Mouse (Mus musculus) neural tube, embryonic 11.5 days (tissue): ENCODE data around the gene Frrs1l. TPM values are rescaled to one million over a fixed set of nuclear protein-coding genes. Genes with fewer than 3 reads are reported as not detected.

ENCODE experiments used
- ATAC-seq: fragments of 200-750 bp; cut with Nextera tagmentation; 2 replicates; pipeline ENCODE4 v1.8.0; 2017; ENCODE audit warnings: moderate number of reproducible peaks, mild to moderate bottlenecking, moderate TSS enrichment, moderate library complexity; ENCODE audit not compliant: insufficient read depth, low FRiP score, low TSS enrichment
- DNase-seq: peaks from one replicate; pipeline ENCODE4 v3.0.0-alpha.2; 2015; ENCODE audit warnings: low spot score
- H3K27ac ChIP-seq: fragments of 300-500 bp; sonication (generic); 2 replicates; pipeline ENCODE4 v1.5.1; 2014; ENCODE audit warnings: low read depth, mild to moderate bottlenecking, low read length
- H3K27me3 ChIP-seq: fragments of 300-500 bp; sonication (generic); 2 replicates; pipeline ENCODE4 v1.6.1; 2014; ENCODE audit warnings: mild to moderate bottlenecking, low read length, mixed read lengths; ENCODE audit not compliant: control insufficient read depth, insufficient read depth
- H3K36me3 ChIP-seq: fragments of 300-500 bp; sonication (generic); 2 replicates; pipeline ENCODE4 v1.6.1; 2014; ENCODE audit warnings: mild to moderate bottlenecking, low read length, moderate library complexity, mixed read lengths; ENCODE audit not compliant: control insufficient read depth, insufficient read depth
- H3K4me1 ChIP-seq: fragments of 300-500 bp; sonication (generic); 2 replicates; pipeline ENCODE4 v1.6.1; 2014; ENCODE audit warnings: low read length, mixed read lengths; ENCODE audit not compliant: control insufficient read depth, insufficient read depth
- H3K4me2 ChIP-seq: fragments of 300-500 bp; sonication (generic); 2 replicates; pipeline ENCODE4 v1.6.1; 2014; ENCODE audit warnings: low read depth, mild to moderate bottlenecking, moderate library complexity
- H3K4me3 ChIP-seq: fragments of 300-500 bp; sonication (generic); 2 replicates; pipeline ENCODE4 v1.5.1; 2014; ENCODE audit warnings: low read depth, low read length
- H3K9ac ChIP-seq: fragments of 300-500 bp; sonication (generic); 2 replicates; pipeline ENCODE4 v1.6.1; 2014; ENCODE audit warnings: mild to moderate bottlenecking, low read length
- H3K9me3 ChIP-seq: fragments of 300-500 bp; sonication (generic); 2 replicates; pipeline ENCODE4 v1.6.1; 2016; ENCODE audit warnings: low read length; ENCODE audit not compliant: control insufficient read depth
- WGBS: fragments of 180-500 bp; shearing (Covaris S2); extraction: QIAGEN DNeasy Blood & Tissue Kit; methylation state at CpG from one replicate; pipeline ENCODE4 v1.1.7; 2014; 5-methylcytosine and 5-hydroxymethylcytosine counted together
- polyA plus RNA-seq: library from polyadenylated mRNA; unstranded; fragments of >200 nt; fragmentation: Nextera tagmentation; extraction: Ambion mirVana; gene quantifications from 2 replicates; pipeline ENCODE4 v1.2.1, GENCODE M21; 2014

Gene Frrs1l
- polyA plus RNA-seq, 1 experiment from 2014 or later: 6.1 TPM

DNA sequence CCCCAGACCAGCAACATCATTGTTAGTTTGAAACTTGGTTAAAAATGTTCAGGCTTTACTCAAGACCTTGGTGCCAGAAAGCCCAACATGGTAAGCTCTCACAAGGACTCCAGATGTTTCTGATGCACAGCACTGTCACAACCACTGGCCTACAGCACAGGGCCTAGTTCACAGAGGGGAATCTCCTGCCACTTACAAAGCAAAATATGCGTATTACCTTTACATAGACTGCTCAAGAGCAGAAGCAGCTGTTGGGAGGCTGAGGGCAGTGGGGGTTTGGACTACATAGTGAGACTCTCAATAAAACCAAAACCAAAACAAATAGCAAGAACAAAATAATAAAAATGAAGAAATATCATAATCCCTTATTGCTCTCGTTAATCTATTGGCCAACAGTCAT is 11.2 kb upstream of the Frrs1l start:
- Histone ChIP-seq H3K4me3 (no peak overlapping the region), H3K27ac (no peak overlapping the region), H3K9ac (no peak overlapping the region), H3K4me2 (no peak overlapping the region), H3K27me3 (no peaks in the 10 kb centered on the region), H3K36me3 (no peaks in the 10 kb centered on the region), H3K9me3 (no peaks in the 10 kb centered on the region), H3K4me1 (no peaks in the 10 kb centered on the region)
- 90% methylated on average over 2 of the region's 2 CpGs for WGBS
- ATAC-seq (no peak), DNase-seq (no peak)

GRCm38 (mm10) chr4:56993331-56993730 is 3.1 kb upstream of the Frrs1l start:
- Histone ChIP-seq H3K4me3 (no peak overlapping the region), H3K9ac (no peak overlapping the region), H3K4me2 (no peak overlapping the region), H3K36me3 (no peaks in the 10 kb centered on the region), H3K27ac (no peak overlapping the region), H3K9me3 (no peaks in the 10 kb centered on the region), H3K27me3 (peaks cover 13% of the 10 kb centered on the region; the same call in 1 of the 2 replicates), H3K4me1 (no peaks in the 10 kb centered on the region; the same call in 1 of the 2 replicates)
- 89% methylated on average over 7 of the region's 7 CpGs for WGBS
- ATAC-seq: no peak
- DNase-seq: no peak

DNA sequence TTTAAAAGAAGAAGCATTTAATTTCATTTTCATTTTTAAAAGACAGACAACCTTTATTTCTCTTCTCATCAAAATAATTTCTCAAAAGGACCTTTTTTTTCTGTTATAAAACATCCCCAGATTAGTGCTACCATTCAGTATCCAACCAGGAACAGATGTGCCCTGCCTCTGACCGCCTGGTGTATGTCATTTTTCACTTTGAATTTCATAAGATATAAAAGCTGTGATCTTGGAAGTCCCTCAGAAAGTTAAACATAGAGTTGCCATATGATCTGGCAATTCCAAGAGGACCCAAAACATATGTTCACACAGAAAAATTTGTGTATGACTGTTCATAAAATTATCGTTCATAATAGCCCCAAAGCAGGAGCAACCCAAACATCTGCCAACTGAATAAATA is 1.8 kb upstream of the Frrs1l start:
- Histone ChIP-seq H3K4me3 (no peak overlapping the region), H3K27me3 (peaks cover 13% of the 10 kb centered on the region; the same call in 1 of the 2 replicates), H3K27ac (no peak overlapping the region), H3K4me2 (no peak overlapping the region), H3K4me1 (no peaks in the 10 kb centered on the region; the same call in 1 of the 2 replicates), H3K9ac (no peak overlapping the region), H3K36me3 (no peaks in the 10 kb centered on the region), H3K9me3 (no peaks in the 10 kb centered on the region)
- no peak for ATAC-seq
- DNase-seq: no peak
- WGBS: 86% methylated on average over 2 of the region's 2 CpGs

GRCm38 (mm10) chr4:56989431-56990214 is 568 bp downstream of the Frrs1l start:
- Histone ChIP-seq H3K27me3 (peaks cover 13% of the 10 kb centered on the region; the same call in 1 of the 2 replicates), H3K36me3 (no peaks in the 10 kb centered on the region), H3K4me1 (no peaks in the 10 kb centered on the region; the same call in 1 of the 2 replicates), H3K4me2 (peak overlapping the region; percentile 95), H3K9me3 (no peaks in the 10 kb centered on the region), H3K4me3 (peak overlapping the region; percentile 75), H3K9ac (peak overlapping the region; percentile 75), H3K27ac (0 out of 2 replicates have a peak overlapping the region, but pooled peaks have one; percentile 42)
- WGBS: under 1% methylated on average over 41 of the region's 45 CpGs
- ATAC-seq: peak; percentile 80
- peak; percentile 45 for DNase-seq

DNA sequence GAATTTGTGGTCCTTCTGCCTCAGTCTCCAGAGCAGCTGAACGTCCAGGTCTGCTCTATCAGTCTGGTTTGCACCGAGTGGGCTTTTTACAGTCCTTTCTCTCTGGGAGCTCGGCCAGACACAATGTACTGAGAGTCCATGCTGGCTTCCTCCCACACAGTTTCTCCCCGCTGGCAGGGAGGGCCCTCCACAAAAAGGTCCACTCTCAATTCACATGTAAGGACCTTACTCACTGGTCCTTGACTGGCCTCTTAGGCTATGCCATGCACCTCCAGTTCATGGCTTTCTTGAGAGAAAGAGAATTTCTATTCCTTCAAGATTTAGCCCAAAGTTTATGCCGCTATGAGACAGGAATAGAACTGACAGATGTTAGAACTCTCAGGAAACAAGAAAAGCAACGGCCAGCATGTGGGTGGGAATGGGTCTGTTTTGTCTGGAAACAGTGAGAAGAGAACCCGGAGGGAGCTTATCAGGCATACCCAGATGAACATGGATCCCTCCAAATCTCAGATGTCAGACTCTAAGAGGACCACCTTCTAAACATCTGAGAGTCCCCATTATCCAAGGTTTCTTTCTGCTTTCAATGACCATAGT is 24.5 kb downstream of the Frrs1l start:
- no peaks in the 10 kb centered on the region for H3K27me3 ChIP-seq
- no peaks in the 10 kb centered on the region for H3K4me1 ChIP-seq
- H3K9ac ChIP-seq: no peak overlapping the region
- DNase-seq: no peak
- H3K36me3 ChIP-seq: no peaks in the 10 kb centered on the region
- no peak overlapping the region for H3K4me2 ChIP-seq
- H3K4me3 ChIP-seq: no peak overlapping the region
- 65% methylated on average over 7 of the region's 7 CpGs for WGBS
- H3K9me3 ChIP-seq: no peaks in the 10 kb centered on the region
- no peak overlapping the region for H3K27ac ChIP-seq
- no peak for ATAC-seq

- DNase-seq (no peak), ATAC-seq (no peak)
- Histone ChIP-seq H3K4me1 (no peaks in the 10 kb centered on the region), H3K9me3 (no peaks in the 10 kb centered on the region), H3K27ac (no peak overlapping the region), H3K4me2 (no peak overlapping the region), H3K9ac (no peak overlapping the region), H3K4me3 (no peak overlapping the region), H3K36me3 (no peaks in the 10 kb centered on the region), H3K27me3 (no peaks in the 10 kb centered on the region)
- 92% methylated on average over 6 of the region's 6 CpGs for WGBS
These were observed 26.5 kb downstream of the Frrs1l start for GRCm38 (mm10) chr4:56963687-56964086.

DNA sequence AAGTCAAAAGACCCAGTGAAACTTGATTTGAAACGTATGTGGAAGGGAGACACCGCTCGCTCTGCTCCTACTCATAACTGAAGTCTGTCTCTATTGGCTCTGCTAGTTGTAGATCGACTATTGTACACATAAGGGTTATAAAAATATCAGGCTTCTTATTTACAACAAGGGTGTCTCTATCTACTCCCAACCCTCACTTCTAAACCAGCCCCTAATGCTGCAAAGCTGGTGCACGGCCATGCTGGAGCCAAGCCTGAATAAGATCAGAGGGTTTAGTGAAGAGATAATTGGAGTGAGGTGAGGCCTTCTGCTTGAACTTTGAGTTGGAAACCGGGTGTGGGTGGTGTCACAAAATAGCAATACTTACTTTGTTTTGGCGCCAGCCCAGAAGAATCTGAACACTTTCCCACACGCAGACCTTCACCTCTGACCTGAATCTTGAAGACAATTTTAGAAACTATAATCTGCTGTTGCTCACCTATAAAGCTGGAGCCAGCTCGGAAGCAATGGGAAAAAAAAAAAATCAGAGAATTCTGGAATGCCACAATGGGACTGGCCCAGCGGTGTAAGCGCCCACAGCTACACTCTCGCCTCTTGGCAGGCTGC is 28.8 kb downstream of the Frrs1l start:
- no peaks in the 10 kb centered on the region for H3K9me3 ChIP-seq
- no peaks in the 10 kb centered on the region for H3K36me3 ChIP-seq
- no peaks in the 10 kb centered on the region for H3K4me1 ChIP-seq
- H3K27me3 ChIP-seq: no peaks in the 10 kb centered on the region
- H3K4me3 ChIP-seq: no peak overlapping the region
- no peak overlapping the region for H3K4me2 ChIP-seq
- no peak overlapping the region for H3K9ac ChIP-seq
- DNase-seq: no peak
- H3K27ac ChIP-seq: no peak overlapping the region
- no peak for ATAC-seq
- WGBS: 87% methylated on average over 12 of the region's 12 CpGs

DNA sequence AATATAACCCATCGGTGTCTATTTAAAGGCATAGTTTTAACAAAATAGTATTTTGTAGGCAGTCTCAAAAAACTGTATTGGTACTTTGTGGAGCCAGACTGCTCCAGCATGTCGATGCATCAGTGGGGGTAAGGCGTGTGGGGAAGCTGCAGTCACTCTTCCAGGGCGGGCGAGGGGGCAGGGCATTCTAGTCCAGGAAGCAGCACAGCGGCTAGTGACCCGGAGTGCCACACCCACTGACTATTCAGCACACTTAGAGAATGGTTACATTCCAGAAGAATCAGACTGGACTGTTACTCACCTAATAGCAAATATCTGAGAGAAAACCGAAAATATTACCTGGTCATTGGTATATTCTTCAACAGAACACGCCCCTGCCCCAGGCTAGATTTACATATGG is 32.7 kb downstream of the Frrs1l start:
- Histone ChIP-seq H3K36me3 (no peaks in the 10 kb centered on the region), H3K4me3 (no peak overlapping the region), H3K27me3 (no peaks in the 10 kb centered on the region), H3K9me3 (no peaks in the 10 kb centered on the region), H3K9ac (no peak overlapping the region), H3K4me1 (no peaks in the 10 kb centered on the region), H3K27ac (no peak overlapping the region), H3K4me2 (no peak overlapping the region)
- DNase-seq (no peak), ATAC-seq (no peak)
- WGBS: 63% methylated on average over 9 of the region's 9 CpGs
